Mouse (Mus musculus): Measurements from ENCODE around the gene Bmf. TPM values are rescaled to one million over a fixed set of nuclear protein-coding genes. Genes with fewer than 3 reads are reported as not detected.
A peak's percentile ranks its signal among the peaks of the same experiment; 100 is the strongest.
"Not testable (repeated sequence)": the region's sequence is repeated elsewhere in the genome, so short reads cannot be mapped to it uniquely, and the experiment has no call there.

The Bmf gene
- polyA plus RNA-seq, 1 experiment from 2014 or later: 3.0 TPM

DNA sequence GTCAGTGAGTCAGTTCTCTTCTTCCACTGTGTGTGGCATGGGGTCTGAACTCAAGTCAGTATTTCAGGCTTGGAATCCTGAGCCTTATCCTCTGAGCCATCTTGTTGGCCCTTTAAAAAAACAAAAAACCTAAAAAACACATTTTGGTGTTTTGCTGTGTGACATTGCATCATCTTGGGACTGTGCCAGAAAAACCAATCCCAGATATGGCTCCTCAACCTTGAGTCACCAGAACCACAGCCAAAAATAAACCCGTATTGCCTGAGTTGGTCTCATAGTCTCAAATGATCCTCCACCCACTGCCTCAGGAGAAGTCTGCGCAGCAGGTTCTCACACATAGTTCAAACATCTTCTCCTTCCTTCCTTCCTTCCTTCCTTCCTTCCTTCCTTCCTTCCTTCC, 21.5 kb upstream of the Bmf start:
- no peak overlapping the region for H3K4me3 ChIP-seq (ENCODE audit: low read depth, low read length)
- WGBS: 93% methylated on average over 2 of the region's 2 CpGs
- ATAC-seq (no peak), DNase-seq (ENCODE audit: low spot score) (no peak)
- no peak overlapping the region for H3K27ac ChIP-seq (ENCODE audit: low read depth, low read length)
- H3K4me2 ChIP-seq (ENCODE audit: low read length): no peak overlapping the region
- no peaks in the 10 kb centered on the region for H3K36me3 ChIP-seq (ENCODE audit: control insufficient read depth, insufficient read depth, low read length)
- H3K4me1 ChIP-seq (ENCODE audit: control insufficient read depth, insufficient read depth, low read length): no peaks in the 10 kb centered on the region
- H3K27me3 ChIP-seq (replicated peaks; ENCODE audit: control insufficient read depth, insufficient read depth, low read length): no peaks in the 10 kb centered on the region
- no peaks in the 10 kb centered on the region for H3K9me3 ChIP-seq (replicated peaks; ENCODE audit: control insufficient read depth, low read length)
- no peak overlapping the region for H3K9ac ChIP-seq (ENCODE audit: low read length)

DNA sequence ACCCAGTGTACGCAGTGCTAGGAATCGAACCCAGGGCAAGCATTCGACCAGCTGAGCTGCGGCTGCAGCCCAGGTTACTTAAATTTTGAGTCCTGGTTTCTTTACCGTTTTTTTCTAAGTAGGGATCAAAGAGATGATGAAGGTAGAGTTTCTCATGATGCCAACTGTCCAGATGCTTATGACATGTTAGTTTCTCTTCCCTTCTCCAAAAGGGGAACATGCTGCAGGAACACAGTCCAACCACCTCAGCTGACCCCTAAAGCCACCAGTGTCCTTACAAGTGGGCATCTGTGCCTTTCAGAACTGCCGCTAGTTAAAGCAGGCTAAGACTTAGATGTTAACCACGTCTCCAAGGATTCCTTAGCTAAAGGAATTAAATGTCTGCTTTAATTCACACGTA, 17.7 kb upstream of the Bmf start:
- DNase-seq (ENCODE audit: low spot score) (no peak), ATAC-seq (no peak)
- Histone ChIP-seq H3K4me1 (ENCODE audit: control insufficient read depth, insufficient read depth, low read length) (no peaks in the 10 kb centered on the region), H3K4me2 (ENCODE audit: low read length) (no peak overlapping the region), H3K27ac (ENCODE audit: low read depth, low read length) (no peak overlapping the region), H3K36me3 (ENCODE audit: control insufficient read depth, insufficient read depth, low read length) (no peaks in the 10 kb centered on the region), H3K9ac (ENCODE audit: low read length) (no peak overlapping the region), H3K4me3 (ENCODE audit: low read depth, low read length) (no peak overlapping the region), H3K27me3 (replicated peaks; ENCODE audit: control insufficient read depth, insufficient read depth, low read length) (no peaks in the 10 kb centered on the region), H3K9me3 (replicated peaks; ENCODE audit: control insufficient read depth, low read length) (no peaks in the 10 kb centered on the region)
- 89% methylated on average over 8 of the region's 8 CpGs for WGBS

DNA sequence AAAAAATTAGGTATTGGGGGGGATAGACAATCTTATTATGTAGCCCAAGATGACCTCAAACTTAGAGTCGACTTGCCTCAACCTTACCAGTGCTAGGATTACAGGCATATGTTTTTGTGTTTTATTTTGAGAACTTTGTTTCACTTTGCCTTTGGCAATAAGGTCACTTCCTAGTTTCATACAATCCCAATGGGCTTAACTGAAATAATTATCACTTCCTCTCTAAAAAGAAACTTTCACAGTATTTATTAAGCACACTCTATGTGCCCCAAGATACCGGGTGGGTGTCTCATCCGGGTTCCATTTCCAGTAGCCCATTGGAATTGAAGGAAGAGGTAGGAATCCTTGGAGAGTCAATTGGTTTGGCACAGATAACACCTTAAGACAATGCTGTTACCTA, 12.9 kb upstream of the Bmf start:
- Histone ChIP-seq H3K9ac (ENCODE audit: low read length) (no peak overlapping the region), H3K4me2 (ENCODE audit: low read length) (no peak overlapping the region), H3K27me3 (replicated peaks; ENCODE audit: control insufficient read depth, insufficient read depth, low read length) (no peaks in the 10 kb centered on the region), H3K36me3 (ENCODE audit: control insufficient read depth, insufficient read depth, low read length) (no peaks in the 10 kb centered on the region), H3K27ac (ENCODE audit: low read depth, low read length) (no peak overlapping the region), H3K4me3 (ENCODE audit: low read depth, low read length) (no peak overlapping the region), H3K9me3 (replicated peaks; ENCODE audit: control insufficient read depth, low read length) (no peaks in the 10 kb centered on the region), H3K4me1 (ENCODE audit: control insufficient read depth, insufficient read depth, low read length) (no peaks in the 10 kb centered on the region)
- 86% methylated on average over 3 of the region's 3 CpGs for WGBS
- ATAC-seq: no peak
- no peak for DNase-seq (ENCODE audit: low spot score)

- Histone ChIP-seq H3K4me2 (ENCODE audit: low read length) (no peak overlapping the region), H3K36me3 (ENCODE audit: control insufficient read depth, insufficient read depth, low read length) (no peaks in the 10 kb centered on the region), H3K9ac (ENCODE audit: low read length) (no peak overlapping the region), H3K4me1 (ENCODE audit: control insufficient read depth, insufficient read depth, low read length) (no peaks in the 10 kb centered on the region), H3K4me3 (ENCODE audit: low read depth, low read length) (no peak overlapping the region), H3K27me3 (replicated peaks; ENCODE audit: control insufficient read depth, insufficient read depth, low read length) (no peaks in the 10 kb centered on the region), H3K27ac (ENCODE audit: low read depth, low read length) (no peak overlapping the region), H3K9me3 (replicated peaks; ENCODE audit: control insufficient read depth, low read length) (no peaks in the 10 kb centered on the region)
- no peak for ATAC-seq
- WGBS: 78% methylated on average over 4 of the region's 4 CpGs
- no peak for DNase-seq (ENCODE audit: low spot score)
These were observed 12.5 kb upstream of the Bmf start for GRCm38 (mm10) chr2:118562015-118562414.

- Histone ChIP-seq H3K27ac (ENCODE audit: low read depth, low read length) (no peak overlapping the region), H3K9ac (ENCODE audit: low read length) (no peak overlapping the region), H3K9me3 (replicated peaks; ENCODE audit: control insufficient read depth, low read length) (no peaks in the 10 kb centered on the region), H3K4me2 (ENCODE audit: low read length) (no peak overlapping the region), H3K27me3 (replicated peaks; ENCODE audit: control insufficient read depth, insufficient read depth, low read length) (no peaks in the 10 kb centered on the region), H3K36me3 (ENCODE audit: control insufficient read depth, insufficient read depth, low read length) (no peaks in the 10 kb centered on the region), H3K4me3 (ENCODE audit: low read depth, low read length) (no peak overlapping the region), H3K4me1 (ENCODE audit: control insufficient read depth, insufficient read depth, low read length) (no peaks in the 10 kb centered on the region)
- DNase-seq (ENCODE audit: low spot score) (no peak), ATAC-seq (no peak)
- 88% methylated on average over 3 of the region's 3 CpGs for WGBS
These were observed 8.9 kb upstream of the Bmf start for GRCm38 (mm10) chr2:118558426-118558825.

- H3K4me1 ChIP-seq (ENCODE audit: control insufficient read depth, insufficient read depth, low read length); H3K9me3 ChIP-seq (replicated peaks; ENCODE audit: control insufficient read depth, low read length); H3K27me3 ChIP-seq (replicated peaks; ENCODE audit: control insufficient read depth, insufficient read depth, low read length); DNase-seq (ENCODE audit: low spot score); H3K27ac ChIP-seq (ENCODE audit: low read depth, low read length); H3K36me3 ChIP-seq (ENCODE audit: control insufficient read depth, insufficient read depth, low read length): not testable (repeated sequence)
- Histone ChIP-seq H3K4me3 (ENCODE audit: low read depth, low read length) (peak overlapping the region; percentile 31), H3K9ac (ENCODE audit: low read length) (peak overlapping the region; percentile 47), H3K4me2 (ENCODE audit: low read length) (peak overlapping the region; percentile 46)
- 57% methylated on average over 15 of the region's 17 CpGs for WGBS
- peak; percentile 49 for ATAC-seq
These were observed 5.0 kb upstream of the Bmf start for GRCm38 (mm10) chr2:118554356-118554990.

- H3K27me3 ChIP-seq (replicated peaks; ENCODE audit: control insufficient read depth, insufficient read depth, low read length): 0 out of 2 replicates have a peak, but pooled peaks cover 4% of the 10 kb centered on the region
- no peak for ATAC-seq
- WGBS: 26% methylated on average over 2 of the region's 2 CpGs
- no peak overlapping the region for H3K9ac ChIP-seq (ENCODE audit: low read length)
- H3K27ac ChIP-seq (ENCODE audit: low read depth, low read length): no peak overlapping the region
- no peak for DNase-seq (ENCODE audit: low spot score)
- H3K4me2 ChIP-seq (ENCODE audit: low read length): no peak overlapping the region
- no peaks in the 10 kb centered on the region for H3K36me3 ChIP-seq (ENCODE audit: control insufficient read depth, insufficient read depth, low read length)
- H3K9me3 ChIP-seq (replicated peaks; ENCODE audit: control insufficient read depth, low read length): no peaks in the 10 kb centered on the region
- H3K4me3 ChIP-seq (ENCODE audit: low read depth, low read length): no peak overlapping the region
- peaks cover 4% of the 10 kb centered on the region for H3K4me1 ChIP-seq (ENCODE audit: control insufficient read depth, insufficient read depth, low read length)
These were observed 2.1 kb upstream of the Bmf start for GRCm38 (mm10) chr2:118551606-118552005.

DNA sequence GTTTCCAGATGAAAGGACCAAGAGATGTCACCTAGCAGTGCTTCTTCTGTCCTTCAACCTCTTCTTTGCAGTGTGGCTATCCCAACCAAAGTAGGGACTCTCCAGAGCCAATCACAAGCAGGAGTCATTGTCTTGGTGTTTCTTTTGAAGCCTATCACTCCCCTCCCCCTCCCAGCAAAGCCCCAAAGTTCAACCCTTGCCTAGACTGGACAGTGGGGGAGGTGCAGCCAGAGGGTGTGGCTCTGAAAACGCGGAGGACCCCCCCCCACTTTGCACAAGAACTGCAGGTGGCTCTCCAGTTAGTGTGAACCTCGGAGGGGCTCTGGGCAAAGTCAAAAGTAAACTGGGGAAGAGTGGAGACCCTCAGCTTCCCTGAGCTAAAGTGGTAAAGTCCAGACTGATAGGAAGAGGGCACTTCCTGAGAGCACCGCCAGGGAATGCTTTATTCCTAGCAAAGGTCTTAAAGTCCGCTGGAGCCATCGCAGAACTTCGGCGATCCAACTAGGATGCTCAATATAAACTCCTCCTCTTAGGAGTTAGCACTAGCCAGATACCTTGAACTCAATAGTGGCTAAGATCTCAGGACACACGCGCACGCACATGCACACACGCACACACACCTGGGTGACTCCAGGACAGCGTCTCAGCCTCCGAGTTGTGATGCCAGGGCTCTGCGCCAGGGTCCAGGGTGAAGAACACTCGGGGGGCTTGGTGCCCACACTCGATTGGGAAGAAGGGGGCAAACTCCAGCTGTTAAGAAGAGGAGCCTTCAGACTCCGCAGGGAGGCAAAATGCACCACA, 866 bp downstream of the Bmf start:
- DNase-seq (ENCODE audit: low spot score) (no peak), ATAC-seq (no peak)
- no peaks in the 10 kb centered on the region for H3K9me3 ChIP-seq (replicated peaks; ENCODE audit: control insufficient read depth, low read length)
- no peak overlapping the region for H3K27ac ChIP-seq (ENCODE audit: low read depth, low read length)
- 0 out of 2 replicates have a peak, but pooled peaks cover 4% of the 10 kb centered on the region for H3K27me3 ChIP-seq (replicated peaks; ENCODE audit: control insufficient read depth, insufficient read depth, low read length)
- peak overlapping the region; percentile 76 for H3K9ac ChIP-seq (ENCODE audit: low read length)
- H3K4me3 ChIP-seq (ENCODE audit: low read depth, low read length): peak overlapping the region; percentile 68
- peak overlapping the region; percentile 88 for H3K4me2 ChIP-seq (ENCODE audit: low read length)
- 0% methylated on average over 18 of the region's 18 CpGs for WGBS
- H3K36me3 ChIP-seq (ENCODE audit: control insufficient read depth, insufficient read depth, low read length): no peaks in the 10 kb centered on the region
- H3K4me1 ChIP-seq (ENCODE audit: control insufficient read depth, insufficient read depth, low read length): peaks cover 26% of the 10 kb centered on the region

- peaks cover 31% of the 10 kb centered on the region for H3K4me1 ChIP-seq (ENCODE audit: control insufficient read depth, insufficient read depth, low read length)
- peak overlapping the region; percentile 88; the same call in 1 of the 2 replicates for H3K4me2 ChIP-seq (ENCODE audit: low read length)
- 0 out of 2 replicates have a peak, but pooled peaks cover 4% of the 10 kb centered on the region for H3K27me3 ChIP-seq (replicated peaks; ENCODE audit: control insufficient read depth, insufficient read depth, low read length)
- H3K9ac ChIP-seq (ENCODE audit: low read length): no peak overlapping the region
- no peak overlapping the region for H3K4me3 ChIP-seq (ENCODE audit: low read depth, low read length)
- no peaks in the 10 kb centered on the region for H3K9me3 ChIP-seq (replicated peaks; ENCODE audit: control insufficient read depth, low read length)
- ATAC-seq (no peak), DNase-seq (ENCODE audit: low spot score) (no peak)
- no peaks in the 10 kb centered on the region for H3K36me3 ChIP-seq (ENCODE audit: control insufficient read depth, insufficient read depth, low read length)
- H3K27ac ChIP-seq (ENCODE audit: low read depth, low read length): no peak overlapping the region
- WGBS: 15% methylated on average over 9 of the region's 9 CpGs
These were observed 1.9 kb downstream of the Bmf start for GRCm38 (mm10) chr2:118547541-118548016.

Measured in forebrain, embryonic 14.5 days (tissue).